Mouse (Mus musculus): ENCODE measurements at regions not wholly inside any gene's neighbourhood (a gene's known extent, or its start where the extent isn't known, plus 50 kb on each side); places are given as distances from the start of the nearest gene placed in this dataset.

DNA sequence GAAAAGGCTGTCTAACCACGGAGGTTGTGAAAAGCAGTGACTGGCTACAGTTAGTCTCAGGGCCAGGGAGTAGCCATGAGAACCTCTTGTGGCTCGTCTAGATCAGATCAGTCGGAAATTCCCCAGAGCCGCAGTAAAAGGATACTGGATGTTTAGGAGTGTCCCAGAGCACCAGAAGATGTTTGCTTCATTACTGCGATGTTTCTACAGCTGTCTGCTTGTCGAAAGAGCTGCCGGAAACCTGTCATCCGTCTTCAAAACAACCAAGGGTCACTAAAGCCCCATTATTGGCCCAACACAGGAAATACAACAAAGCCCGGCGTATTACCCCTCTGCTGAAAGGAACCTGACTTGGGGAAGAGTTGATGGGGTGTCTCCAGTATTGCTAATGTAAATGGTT is 245.2 kb upstream of the 1700056E22Rik start:
- no peak for DNase-seq

DNA sequence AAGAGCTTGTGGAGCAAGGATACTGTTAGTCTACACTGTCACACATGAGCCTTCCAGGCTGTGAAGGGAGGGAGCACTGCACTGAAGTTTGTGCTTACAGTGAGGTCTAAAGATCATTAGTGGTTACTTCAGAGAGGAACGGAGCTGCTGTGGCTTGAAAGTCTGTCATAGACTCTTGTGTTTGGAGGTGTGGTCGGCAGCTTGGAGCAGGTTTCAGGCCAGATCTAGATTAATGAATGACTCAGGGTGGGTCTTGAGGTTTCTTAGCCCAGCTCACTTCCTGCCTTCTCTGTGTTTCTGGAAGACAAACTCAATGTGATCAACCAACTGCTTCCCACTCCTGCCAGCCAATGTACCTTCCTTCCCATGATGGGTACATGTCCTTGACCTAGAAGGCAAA is 242.9 kb upstream of the 1700056E22Rik start:
- DNase-seq, result no peak

DNA sequence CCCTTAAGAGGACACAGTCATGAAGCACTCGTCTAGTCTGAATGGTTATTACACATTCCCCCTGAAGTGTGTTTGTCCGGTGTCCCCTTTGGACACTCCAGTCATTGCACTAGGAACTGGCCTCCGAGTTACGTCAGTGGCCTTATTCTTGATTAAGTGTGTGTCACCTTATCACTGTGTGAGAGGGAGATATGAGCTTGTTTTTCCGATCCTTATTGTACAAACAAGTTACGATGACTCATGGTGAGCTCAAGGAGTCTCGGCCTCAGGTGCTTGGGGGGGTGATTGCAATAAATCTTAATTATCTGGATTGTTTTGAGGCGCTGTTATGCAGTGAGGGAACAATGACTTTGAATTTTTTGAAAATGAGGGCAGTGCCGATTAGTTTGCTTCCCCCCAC is 241.8 kb upstream of the 1700056E22Rik start:
- no peak for DNase-seq

DNA sequence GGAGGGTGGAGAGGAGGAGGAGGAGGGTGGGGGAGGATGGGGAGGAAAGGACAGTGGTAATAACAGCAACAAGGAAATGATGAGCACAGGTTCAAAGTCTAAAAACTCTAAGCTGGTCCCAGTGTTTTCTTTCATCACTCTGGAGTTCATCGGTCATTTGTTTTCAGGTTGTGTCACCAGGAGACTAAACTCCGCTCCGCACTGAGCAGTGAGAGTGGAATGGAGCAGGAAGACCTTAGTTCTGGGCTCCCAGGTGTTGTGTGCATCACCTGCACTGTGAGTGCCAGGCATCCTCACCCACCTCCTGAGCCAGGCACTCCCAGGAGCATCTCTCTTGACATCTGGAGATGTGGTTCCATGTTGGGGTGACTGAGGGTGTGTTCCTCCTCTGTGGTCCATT is 241.3 kb upstream of the 1700056E22Rik start:
- DNase-seq, result no peak

DNA sequence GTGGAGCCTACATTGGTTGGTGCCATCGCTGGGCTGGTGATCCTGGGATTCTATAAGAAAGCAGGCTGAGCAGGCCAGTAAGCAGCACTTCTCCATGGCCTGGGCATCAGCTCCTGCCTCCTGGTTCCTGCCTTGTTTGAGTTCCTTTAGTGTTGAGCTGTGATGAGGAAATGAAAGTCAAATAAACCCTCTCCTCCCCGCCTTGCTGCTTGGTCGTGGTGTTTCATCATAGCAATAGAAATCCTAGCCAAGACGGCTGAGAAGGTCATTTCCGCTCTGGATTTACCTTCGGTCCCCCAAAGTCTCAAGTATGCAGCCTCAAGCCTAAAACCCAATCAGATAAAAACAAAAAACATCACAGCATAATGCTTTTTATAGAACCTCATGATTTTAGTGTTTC is 240.6 kb upstream of the 1700056E22Rik start:
- no peak for DNase-seq

DNA sequence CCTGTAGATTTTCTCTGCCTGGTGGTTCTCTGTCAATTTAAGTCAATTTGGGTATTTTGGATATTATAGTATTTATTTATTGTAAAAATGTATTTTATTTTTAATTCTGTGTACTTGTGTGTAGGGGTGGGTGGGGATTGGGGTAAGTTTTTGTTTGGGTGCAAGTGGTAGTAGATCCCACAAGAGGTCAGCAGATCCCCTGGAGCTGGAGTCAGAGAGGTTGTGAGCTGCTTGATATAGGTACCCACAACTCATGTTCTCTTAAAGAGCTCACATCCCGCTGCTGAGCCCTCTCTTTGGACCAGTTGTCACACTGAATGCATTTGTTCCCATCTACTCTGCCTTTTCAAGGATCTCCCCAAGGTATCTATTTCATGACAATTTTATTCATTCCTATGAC is 239.6 kb upstream of the 1700056E22Rik start:
- no peak for DNase-seq

DNA sequence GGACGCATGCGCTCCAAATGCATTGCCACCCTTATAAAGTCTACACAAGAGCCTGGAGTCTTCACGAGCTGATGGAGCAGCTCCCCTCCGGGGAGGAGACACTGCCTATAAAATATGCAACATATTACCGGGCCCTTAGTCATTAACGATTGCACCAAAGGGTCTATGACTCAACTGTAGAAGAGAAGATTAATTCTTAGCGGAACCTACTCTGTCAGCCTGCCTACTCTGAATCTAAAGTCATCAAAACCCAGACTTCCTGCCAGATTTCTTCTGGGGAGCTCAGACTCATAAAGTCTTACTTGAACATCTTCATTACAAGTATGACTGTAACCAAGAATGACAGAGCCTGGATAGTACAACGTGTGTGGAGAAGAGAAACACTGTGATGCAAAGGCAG is 237.2 kb upstream of the 1700056E22Rik start:
- no peak for DNase-seq

DNA sequence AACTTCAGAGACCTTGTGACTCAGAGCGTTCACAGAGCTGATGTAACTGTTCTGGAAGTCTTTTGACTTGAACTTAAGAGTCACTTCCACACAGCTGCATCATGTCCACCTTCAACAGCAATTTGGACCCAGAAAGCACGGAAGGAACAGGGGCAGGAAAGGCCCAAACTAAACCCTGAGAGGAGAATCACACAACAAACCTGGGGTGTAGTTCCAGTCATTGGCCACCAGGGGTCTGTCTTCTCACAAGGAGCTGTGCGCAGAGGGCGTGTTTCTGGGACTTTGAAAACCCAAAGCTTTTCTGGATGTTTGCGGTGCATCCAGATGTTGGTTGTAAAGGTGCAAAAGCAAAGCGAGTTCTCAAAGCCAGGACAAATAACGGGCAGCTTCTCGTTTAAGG is 231.9 kb upstream of the 1700056E22Rik start:
- DNase-seq, result peak; percentile 6

DNA sequence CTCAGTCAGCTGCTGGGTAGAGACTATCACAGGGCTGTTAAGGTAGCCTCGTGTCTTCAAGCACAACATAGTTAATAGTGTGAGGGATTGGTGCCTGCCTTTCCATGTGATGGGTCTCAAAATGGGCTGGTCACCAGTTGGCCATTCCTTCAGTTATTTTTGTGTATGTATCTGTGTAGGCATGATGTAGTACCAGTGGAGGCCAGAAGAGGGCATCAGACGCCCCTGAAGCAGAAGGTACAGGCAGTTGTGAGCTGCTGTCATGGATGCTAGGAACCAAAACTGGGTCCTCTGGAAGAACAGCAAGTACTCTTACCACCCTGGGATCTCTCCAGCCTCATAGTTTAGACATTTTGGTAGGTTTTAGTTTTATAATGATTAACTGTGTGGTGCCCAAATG is 228.9 kb upstream of the 1700056E22Rik start:
- no peak for DNase-seq

DNA sequence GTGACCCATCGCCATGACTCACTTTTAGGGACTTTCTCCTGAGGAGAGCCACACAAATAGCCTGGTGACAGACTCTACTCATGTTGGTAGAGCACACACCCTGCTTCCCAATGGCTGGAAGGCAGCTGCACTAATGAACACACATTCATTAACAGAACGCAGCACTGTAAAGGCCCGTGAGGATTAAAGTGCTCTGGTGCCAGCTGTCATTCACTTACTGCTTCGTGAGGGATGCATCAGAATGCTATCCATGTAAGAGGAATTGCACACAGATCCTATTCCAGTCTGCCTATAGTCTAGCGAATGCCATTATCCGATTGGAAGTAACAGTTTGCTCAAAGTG is 227.3 kb upstream of the 1700056E22Rik start:
- no peak for DNase-seq

DNA sequence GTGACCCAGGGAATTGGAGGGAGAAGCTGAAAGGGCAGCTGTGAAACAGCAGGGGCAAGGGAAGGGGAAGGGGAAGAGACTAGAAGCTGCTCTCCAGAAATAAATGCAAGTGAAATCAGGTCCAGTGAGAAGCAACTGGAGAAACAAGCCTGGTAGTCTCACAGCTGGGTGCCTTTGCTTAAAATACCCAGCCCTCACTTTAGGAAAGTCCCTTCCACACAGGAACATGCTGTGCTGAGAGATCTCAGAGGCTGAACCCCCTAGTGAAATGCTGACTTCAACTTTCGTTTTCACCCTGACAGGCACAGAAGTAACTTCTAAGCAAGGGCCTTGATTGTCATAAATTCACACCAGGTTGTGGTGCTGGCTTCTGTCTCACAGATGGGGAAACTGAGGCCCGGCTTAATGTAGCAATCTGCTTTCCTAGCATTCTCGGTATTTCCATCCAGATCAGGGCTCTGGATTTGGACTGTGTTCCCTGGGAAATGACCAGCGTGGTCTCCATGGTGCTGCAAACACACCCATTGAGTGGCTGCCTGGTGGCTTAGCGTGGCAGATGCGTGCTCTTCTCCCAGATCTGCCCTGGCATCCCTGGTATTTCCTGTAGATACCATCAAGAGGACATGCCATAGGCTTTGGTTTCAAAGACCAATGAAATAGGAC is 226.8 kb upstream of the 1700056E22Rik start:
- no peak for DNase-seq

DNA sequence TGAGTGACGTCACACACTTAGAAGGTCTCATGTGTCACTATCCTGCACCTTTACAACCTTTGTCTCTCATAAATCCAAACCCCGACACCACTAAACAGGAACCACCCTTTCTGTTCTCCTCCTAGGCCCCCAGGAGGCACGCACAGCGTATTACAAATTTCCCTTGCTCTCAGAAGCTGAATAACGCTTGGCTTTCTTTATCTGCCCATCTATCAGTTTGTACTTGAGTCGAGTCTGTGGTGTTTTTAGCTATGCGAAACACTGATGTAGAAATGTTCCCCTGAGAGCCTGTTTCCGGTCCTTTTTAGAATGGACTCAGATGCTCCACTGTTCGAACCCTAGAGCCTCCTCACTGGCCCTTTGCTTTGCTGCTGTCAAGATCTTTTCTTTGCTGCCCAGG is 225.8 kb upstream of the 1700056E22Rik start:
- no peak for DNase-seq

DNA sequence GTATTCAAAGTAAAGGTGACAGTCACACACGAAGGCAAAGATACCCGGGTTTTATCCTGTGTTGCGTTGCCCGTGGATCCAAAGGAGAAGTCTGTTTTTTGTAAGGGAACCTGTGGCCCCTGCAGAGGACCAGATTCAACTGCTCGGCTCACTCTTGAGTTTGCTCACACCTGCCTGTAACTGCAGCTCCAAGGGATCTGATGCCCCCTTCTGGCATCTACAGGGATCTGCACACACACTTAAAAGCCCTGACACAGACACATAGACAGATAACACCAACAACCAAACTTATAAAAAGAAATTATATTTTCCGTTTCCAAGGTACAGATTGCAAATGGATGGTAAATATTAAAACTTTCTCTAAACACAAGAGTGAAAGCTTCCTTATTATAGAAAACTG is 223.3 kb upstream of the 1700056E22Rik start:
- DNase-seq, result no peak

DNA sequence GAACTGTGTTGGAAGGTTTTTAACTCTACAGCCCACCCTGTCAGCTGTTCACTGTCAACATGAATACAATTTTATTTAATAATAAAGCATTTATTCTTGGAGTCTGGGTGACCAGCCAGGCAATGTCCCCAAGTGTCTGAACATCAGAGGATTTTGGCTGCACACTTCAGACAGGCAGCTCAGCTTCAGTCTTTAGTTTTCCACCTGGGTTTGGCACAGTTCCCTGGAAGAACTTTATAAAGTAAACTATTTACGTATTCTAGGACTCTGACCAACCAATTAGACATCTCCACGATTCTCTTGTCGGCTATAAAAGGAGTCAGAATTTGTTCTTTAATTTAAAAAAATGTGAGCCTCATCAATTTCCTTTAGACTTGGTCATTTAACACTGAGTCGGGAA is 220.8 kb upstream of the 1700056E22Rik start:
- DNase-seq, result no peak

DNA sequence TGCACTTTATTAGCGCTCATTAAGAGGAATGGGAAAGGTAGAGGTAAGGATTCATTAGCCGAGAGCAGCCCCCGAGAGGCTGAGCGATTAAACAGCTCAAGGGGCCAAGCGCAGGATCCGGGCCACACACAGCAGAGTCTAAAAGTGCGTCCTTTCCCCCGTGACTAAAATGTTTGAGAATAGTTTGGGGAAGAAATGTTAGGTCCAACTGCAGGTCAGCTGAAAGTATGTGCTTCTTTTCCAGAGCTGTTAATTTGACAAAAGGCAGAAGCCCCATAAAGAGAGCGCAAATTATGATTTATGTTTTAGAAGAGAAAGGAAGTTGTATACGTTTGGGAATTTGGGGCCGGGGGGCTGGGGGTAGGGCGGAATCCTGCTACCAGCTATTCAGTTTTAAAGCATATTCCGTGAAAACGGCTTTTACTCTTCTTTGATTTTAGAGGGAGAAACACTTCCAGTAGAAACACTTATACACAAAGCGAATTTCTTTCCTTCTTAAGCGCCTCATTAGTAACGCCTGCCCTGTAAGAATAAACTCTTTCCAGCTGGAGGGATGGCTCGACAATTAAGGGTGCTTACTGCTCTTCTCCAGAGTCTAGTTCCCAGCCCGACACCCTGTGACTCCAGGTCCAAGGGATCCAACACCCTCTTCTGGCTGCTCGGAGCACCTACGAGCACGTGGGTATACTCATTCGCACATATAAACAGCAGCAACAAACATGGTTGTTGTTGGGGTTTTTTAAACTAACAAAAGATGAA is 210.8 kb upstream of the 1700056E22Rik start:
- no peak for DNase-seq

DNA sequence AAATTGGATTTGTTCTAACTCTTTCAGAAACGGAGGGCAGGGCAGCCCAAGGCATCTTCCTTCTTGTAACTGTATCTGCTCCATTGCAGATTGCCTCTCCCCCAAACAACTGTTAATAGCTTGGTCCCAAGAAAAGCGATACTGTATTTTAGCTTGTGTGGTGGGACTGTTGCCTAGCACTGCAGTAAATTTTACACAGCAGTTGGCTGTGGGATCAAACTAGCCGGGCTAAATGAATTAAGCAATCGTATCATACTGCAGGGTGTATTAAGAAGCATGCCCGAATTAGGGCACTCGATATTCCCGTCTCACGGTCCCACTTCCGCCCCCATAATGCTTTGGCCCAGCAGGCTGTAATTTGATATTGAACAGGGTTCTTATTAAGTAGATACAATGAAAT is 210.2 kb upstream of the 1700056E22Rik start:
- DNase-seq, result no peak

DNA sequence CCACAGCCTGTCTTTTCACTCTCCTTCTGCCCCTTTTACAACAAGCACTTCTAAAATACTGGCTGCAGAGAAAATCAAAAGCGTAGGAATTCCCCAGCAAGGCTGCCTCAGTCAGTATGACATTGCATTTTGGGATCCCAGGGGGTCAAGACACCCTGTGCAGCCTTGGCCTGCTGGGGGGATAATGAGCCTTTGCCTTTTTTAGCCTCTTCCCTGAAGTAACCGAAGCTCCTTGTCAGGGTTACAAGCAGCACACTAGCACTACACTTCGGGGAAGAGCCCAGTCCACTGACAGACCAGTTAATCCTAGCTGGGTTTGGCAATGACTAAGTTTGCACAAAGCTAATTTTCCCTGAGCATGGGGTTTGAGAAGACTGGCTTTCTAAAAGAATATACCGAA is 207.7 kb upstream of the 1700056E22Rik start:
- DNase-seq, result no peak

DNA sequence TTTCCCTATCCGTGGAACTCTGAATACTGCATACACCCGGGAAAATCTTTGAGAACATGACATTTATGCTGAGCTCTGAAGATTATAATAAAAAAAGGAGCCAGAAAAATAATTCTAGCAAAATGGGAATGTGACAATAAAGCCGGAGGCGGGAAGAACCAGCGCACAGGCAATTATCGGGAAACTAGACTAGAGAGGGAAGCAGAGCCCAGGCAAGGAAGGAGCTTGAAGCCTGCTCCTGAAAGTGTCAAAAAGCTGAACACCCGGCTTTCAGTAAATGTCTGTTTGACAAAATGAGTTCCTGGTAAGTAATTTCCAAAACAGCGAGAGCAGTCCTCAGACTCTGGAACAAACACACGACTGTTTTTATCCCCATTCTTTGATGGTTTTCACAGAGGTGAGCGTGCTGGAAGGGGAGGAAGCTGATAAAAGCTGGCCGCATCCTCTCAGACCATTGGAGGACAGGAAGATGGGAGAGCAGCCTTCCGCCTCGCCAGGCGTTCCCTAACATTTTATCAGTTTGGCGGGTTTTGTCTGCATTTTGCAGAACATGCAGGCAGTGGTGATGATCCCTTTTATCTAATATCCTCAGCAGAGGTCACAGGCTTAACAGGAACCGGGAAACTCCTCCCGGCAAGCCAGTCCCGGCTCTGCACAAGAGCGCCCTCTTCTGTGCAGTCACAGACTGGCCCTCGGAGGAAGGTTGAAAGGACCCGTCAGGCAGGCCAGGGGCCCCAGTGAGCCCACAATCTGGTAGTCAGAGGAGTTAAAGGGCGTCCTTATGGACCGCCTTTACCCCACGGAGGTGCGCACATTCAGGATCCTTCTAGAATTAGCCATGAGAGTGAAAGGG is 201.3 kb upstream of the 1700056E22Rik start:
- peak; percentile 55 for DNase-seq

DNA sequence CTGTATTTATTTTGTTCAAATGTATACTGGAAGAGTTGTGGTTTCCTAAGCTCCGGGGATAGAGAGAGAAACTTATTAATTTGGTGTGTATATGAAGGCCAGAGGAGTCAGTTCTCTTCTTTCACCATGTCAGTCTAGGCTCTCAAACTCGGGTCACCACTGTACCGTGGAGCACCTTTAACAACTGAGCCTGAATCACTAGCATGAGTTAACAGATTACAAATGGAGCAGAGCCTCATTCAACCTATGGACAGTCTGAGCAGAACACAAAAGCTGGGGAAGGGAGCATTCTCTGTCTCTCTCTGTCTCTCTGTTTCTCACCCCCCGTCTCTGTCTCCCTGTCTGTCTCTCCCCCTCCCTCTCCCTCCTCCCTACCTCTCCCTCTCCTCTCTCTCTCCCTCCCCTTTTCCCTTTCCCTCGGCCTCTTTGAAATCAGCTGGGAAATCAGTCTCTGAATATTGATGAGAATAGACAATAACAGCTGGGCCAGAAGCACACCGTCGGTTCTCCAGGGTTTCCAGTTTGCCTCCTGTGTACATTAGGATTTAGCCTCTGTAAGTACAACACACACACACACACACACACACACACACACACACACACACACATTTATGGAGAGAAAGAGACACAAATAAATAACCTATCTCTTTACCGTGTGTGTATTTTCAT is 200.4 kb upstream of the 1700056E22Rik start:
- no peak for DNase-seq

DNA sequence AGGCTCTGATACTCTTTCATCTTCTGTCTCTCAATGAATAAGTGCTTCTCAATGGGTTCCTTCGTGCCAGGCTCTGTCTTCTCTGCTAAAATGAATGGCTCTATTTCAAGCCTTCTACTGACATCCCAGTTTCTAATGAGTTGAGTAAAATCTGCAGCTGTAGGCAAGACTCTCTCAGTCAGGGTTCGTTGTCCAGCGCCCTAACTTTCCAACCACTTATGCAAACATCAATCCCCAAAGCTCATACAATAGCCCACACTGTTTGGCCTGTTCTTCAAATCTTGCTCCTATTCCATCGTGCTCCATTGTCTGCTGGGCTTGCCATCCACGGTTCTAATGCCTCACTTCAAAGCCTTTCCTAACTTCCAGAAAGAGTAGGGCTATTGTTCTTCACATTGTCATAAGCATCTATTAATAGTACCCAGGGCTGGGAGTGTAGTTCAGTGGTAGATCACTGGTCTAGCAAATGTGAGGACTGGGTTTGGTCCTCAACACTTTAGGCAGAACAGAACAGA is 199.7 kb upstream of the 1700056E22Rik start:
- peak; percentile 7 for DNase-seq

DNA sequence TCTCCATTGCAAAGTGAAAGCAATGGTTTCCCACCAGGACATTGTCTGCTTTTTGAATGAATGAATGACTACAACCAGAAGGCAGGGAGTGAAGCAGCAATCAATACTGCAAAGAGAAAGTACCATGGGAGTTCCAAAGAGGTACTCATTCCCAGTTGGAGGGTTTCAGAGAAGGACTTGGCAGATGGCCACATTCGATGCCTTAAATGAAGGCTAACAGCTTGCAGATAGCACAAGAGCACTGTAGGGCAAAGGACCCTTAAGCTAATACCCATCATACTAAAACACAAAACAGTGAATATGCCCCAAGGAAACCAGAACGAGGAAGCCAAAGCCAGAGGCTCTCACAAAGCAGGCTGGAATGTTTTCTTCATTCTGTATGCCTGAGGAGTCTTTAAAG is 188.2 kb upstream of the 1700056E22Rik start:
- DNase-seq, result no peak

DNA sequence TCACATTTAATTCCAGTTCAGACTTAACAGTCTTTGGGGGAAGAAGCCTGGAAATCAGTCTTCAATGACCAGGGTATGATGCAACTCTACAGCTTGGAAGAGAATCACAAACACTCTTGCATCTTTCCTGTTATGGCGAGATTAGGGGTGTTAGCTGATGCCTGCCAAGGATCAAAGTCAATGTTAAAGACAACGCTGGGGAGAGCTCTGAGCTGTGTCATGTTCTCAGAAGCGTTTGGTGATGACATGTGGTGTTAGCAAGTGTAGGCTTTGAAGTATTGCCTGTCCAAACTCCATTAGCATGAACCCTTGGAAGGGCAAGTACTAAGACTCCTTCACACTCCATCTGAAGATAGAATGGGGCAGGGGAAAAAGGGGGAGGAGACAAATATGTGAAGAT is 187.7 kb upstream of the 1700056E22Rik start:
- no peak for DNase-seq

DNA sequence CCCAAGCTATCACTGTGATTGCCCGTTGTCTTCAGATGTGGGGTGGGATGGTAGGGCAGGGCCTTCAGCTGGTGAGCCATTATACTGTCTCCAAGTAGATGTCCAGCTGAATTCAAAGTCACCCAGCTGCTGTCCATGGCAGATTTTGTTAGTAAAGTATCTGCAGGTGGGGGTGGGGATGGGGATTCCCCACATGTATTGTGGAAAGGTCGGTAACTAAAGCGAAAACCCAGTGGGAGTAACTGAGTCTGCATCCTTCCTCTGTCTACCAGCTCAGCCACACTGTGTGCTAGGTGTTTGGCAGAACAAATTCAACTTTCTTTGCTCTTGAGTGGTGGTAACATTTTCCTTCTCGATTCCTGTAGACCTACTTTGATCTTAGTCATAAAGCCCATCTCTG is 163.2 kb upstream of the 1700056E22Rik start:
- no peak for DNase-seq

All from cerebellum, adult 9-11 months (tissue).